Mouse (Mus musculus) CH12.LX (cell line): Measurements from ENCODE around the gene Tnfsf10.

Experiments used
- CTCF ChIP-seq, 2 experiments: IDR thresholded peaks in 1 of 2; conservative IDR thresholded peaks in 1 of 2; 2 replicates each; pipeline ENCODE4 v1.5.1; 2011 to 2012; ENCODE audit warnings: low read depth in 2 of 2, low read length in 2 of 2, improper control_type of control experiment in 1 of 2, inconsistent platforms in 1 of 2, mild to moderate bottlenecking in 1 of 2, moderate library complexity in 1 of 2
- E2F4 ChIP-seq: IDR thresholded peaks from 2 replicates; pipeline ENCODE4 v1.6.1; 2011; ENCODE audit warnings: low read depth, low read length, improper control_type of control experiment; ENCODE audit not compliant: insufficient replicate concordance
- ELF1 ChIP-seq: IDR thresholded peaks from 2 replicates; pipeline ENCODE4 v1.6.1; 2014; ENCODE audit warnings: low read depth, mild to moderate bottlenecking, inconsistent platforms, low read length, improper control_type of control experiment
- EP300 ChIP-seq: IDR thresholded peaks from 2 replicates; pipeline ENCODE4 v1.6.1; 2011; ENCODE audit warnings: low read length, improper control_type of control experiment
- HCFC1 ChIP-seq: IDR thresholded peaks from 2 replicates; pipeline ENCODE4 v1.6.1; 2012; ENCODE audit warnings: low read depth, mild to moderate bottlenecking, inconsistent platforms, low read length, improper control_type of control experiment
- MAFK ChIP-seq: IDR thresholded peaks from 2 replicates; pipeline ENCODE4 v1.6.1; 2011; ENCODE audit warnings: low read length, improper control_type of control experiment; ENCODE audit not compliant: insufficient replicate concordance
- MAZ ChIP-seq: IDR thresholded peaks from 2 replicates; pipeline ENCODE4 v1.6.1; 2012; ENCODE audit warnings: low read depth, mild to moderate bottlenecking, inconsistent platforms, low read length, improper control_type of control experiment, moderate library complexity
- MEF2A ChIP-seq: IDR thresholded peaks from 2 replicates; pipeline ENCODE4 v1.6.1; 2014; ENCODE audit warnings: low read depth, mild to moderate bottlenecking, inconsistent platforms, low read length, improper control_type of control experiment, borderline replicate concordance
- NRF1 ChIP-seq: IDR thresholded peaks from 2 replicates; pipeline ENCODE4 v1.6.1; 2014; ENCODE audit warnings: low read depth, mild to moderate bottlenecking, inconsistent platforms, low read length, improper control_type of control experiment, moderate library complexity
- POLR2A ChIP-seq: IDR thresholded peaks from 2 replicates; pipeline ENCODE4 v1.6.1; 2011; ENCODE audit warnings: low read depth, mild to moderate bottlenecking, improper control_type of control experiment, low read length
- TCF12 ChIP-seq: IDR thresholded peaks from 2 replicates; pipeline ENCODE4 v1.6.1; 2014; ENCODE audit warnings: low read depth, mild to moderate bottlenecking, inconsistent platforms, low read length, improper control_type of control experiment
- ZKSCAN1 ChIP-seq: IDR thresholded peaks from 2 replicates; pipeline ENCODE4 v1.6.1; 2012; ENCODE audit warnings: low read depth, inconsistent platforms, low read length, improper control_type of control experiment, borderline replicate concordance

DNA sequence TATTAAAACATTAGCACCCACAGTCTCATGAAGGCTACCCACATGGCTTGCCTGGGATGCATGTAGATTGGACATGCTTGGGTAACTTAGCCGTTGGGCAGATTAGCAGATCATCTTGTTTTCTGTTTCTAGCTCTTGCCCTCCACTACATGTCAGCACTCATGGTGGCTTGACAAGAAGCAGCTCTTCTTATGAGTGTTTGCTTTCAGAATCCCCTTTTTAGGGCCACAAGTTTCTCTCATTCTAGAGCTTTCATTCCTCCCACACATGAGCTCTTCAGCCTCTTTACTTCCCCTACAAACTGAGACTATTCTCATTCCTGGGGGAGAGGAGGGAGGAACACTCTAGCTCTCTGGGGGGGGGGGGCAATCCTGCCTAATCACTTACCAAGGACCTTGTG, 73.1 kb downstream of the Tnfsf10 start:
- TF ChIP-seq MAFK: no peak
- TF ChIP-seq EP300: peak; percentile 51; the same call in 1 of the 2 replicates
- TF ChIP-seq CTCF (conservative IDR thresholded peaks at IDR 0.05 in 1 of 2, IDR thresholded peaks at IDR 0.05 in 1 of 2; ENCODE audit: low read depth in 2 of 2, low read length in 2 of 2): no peak
- TF ChIP-seq ZKSCAN1: no peak
- TF ChIP-seq E2F4: no peak
- no peak for TF ChIP-seq MEF2A
- no peak for TF ChIP-seq HCFC1
- no peak for TF ChIP-seq TCF12
- no peak for TF ChIP-seq POLR2A
- TF ChIP-seq NRF1: no peak
- no peak for TF ChIP-seq MAZ
- TF ChIP-seq ELF1: no peak
